Mouse (Mus musculus) ES-E14 (cell line): ENCODE measurements around the gene Hoxb13.

Experiments
- HCFC1 ChIP-seq: IDR thresholded peaks from 2 replicates; pipeline ENCODE4 v1.6.1; 2012; ENCODE audit warnings: low read length, inconsistent platforms, borderline replicate concordance; ENCODE audit not compliant: insufficient read depth
- ZNF384 ChIP-seq: IDR thresholded peaks from 2 replicates; pipeline ENCODE4 v1.6.1; 2012; ENCODE audit warnings: low read depth, low read length, inconsistent platforms

GRCm38 (mm10) chr11:96195769-96196280 lies 1.7 kb downstream of the Hoxb13 start:
- TF ChIP-seq ZNF384 (no peak), HCFC1 (no peak)
